Mouse (Mus musculus): ENCODE results near the gene Rfng.

- no peak for TF ChIP-seq GATA2 (IDR thresholded peaks at IDR 0.05; ENCODE audit: borderline replicate concordance, low read depth, low read length)
- TF ChIP-seq GATA1 (IDR thresholded peaks at IDR 0.05; ENCODE audit: borderline replicate concordance, low read length): no peak
- TF ChIP-seq CTCF (IDR thresholded peaks at IDR 0.05; ENCODE audit: low read depth, low read length): no peak
- no peak for TF ChIP-seq TAL1 (conservative IDR thresholded peaks at IDR 0.05; ENCODE audit: low read depth, low read length)
Observed at GRCm38 (mm10) chr11:120733521-120733920, 50.5 kb downstream of the Rfng start.

Measured in G1E (cell line).